Mouse (Mus musculus): Measurements from ENCODE around the gene Ahctf1. TPM values are rescaled to one million over a fixed set of nuclear protein-coding genes. Genes with fewer than 3 reads are reported as not detected.

The Ahctf1 gene
- polyA plus RNA-seq, 1 experiment from 2014 or later, result 54.6 TPM

DNA sequence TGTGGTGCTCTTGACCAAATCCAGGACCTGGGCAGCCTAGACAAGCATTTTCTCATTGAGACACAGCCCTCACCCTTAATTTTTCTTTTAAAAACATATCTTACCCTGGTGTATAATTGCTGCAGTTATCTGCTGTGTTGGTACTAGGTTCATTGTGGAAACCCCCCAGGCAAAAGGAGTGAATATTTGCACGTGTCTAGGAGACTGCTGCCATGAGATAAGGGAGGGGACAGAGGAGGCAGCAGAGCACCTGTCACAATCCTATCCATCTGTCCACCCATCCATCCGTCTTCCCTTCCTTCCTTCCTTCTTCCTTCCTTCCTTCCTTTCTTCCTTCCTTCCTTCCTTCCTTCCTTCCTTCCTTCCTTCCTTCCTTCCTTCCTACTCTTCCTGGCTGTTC, 9.9 kb upstream of the Ahctf1 start:
- no peaks in the 10 kb centered on the region for H3K36me3 ChIP-seq (ENCODE audit: control insufficient read depth, insufficient read depth, low read length)
- no peak overlapping the region for H3K4me2 ChIP-seq
- H3K4me3 ChIP-seq (ENCODE audit: low read depth, low read length), result no peak overlapping the region
- ATAC-seq (replicated peaks; ENCODE audit: low FRiP score) (peak; percentile 88), DNase-seq (ENCODE audit: low spot score) (no peak)
- no peaks in the 10 kb centered on the region for H3K9me3 ChIP-seq (ENCODE audit: control insufficient read depth, low read length)
- peaks cover 14% of the 10 kb centered on the region for H3K4me1 ChIP-seq (replicated peaks; ENCODE audit: control insufficient read depth, insufficient read depth, low read length)
- WGBS, result 18% methylated on average over 2 of the region's 2 CpGs
- no peak overlapping the region for H3K9ac ChIP-seq (ENCODE audit: low read depth, low read length)
- no peaks in the 10 kb centered on the region for H3K27me3 ChIP-seq (replicated peaks; ENCODE audit: control insufficient read depth, insufficient read depth, low read length)
- no peak overlapping the region for H3K27ac ChIP-seq (ENCODE audit: low read depth, low read length)

DNA sequence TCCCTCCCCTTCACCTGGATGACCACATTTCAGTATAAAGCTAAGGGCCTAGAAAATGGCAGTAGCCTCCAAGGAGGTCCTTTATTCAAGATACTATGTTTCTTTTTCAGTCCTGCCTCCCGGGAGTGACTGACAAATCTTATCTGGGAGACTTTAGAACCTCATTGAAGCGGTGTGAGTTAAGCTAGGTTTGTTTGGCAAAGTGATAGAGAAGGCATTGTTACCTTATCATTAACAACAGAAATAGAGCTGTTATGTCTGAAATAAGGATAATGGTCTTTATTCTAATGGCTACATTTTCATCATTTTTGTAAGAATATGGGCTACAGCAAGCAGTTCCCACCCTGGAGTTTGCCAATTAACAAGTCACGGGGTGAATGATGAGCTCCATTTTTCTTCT, 4.8 kb upstream of the Ahctf1 start:
- no peaks in the 10 kb centered on the region for H3K27me3 ChIP-seq (replicated peaks; ENCODE audit: control insufficient read depth, insufficient read depth, low read length)
- peaks cover 33% of the 10 kb centered on the region for H3K4me1 ChIP-seq (replicated peaks; ENCODE audit: control insufficient read depth, insufficient read depth, low read length)
- no peak overlapping the region for H3K9ac ChIP-seq (ENCODE audit: low read depth, low read length)
- no peak overlapping the region for H3K4me3 ChIP-seq (ENCODE audit: low read depth, low read length)
- ATAC-seq (replicated peaks; ENCODE audit: low FRiP score) (no peak), DNase-seq (ENCODE audit: low spot score) (no peak)
- H3K27ac ChIP-seq (ENCODE audit: low read depth, low read length), result peak overlapping the region; percentile 71
- WGBS, result 35% methylated on average over 3 of the region's 3 CpGs
- H3K36me3 ChIP-seq (ENCODE audit: control insufficient read depth, insufficient read depth, low read length), result no peaks in the 10 kb centered on the region
- H3K9me3 ChIP-seq (ENCODE audit: control insufficient read depth, low read length), result no peaks in the 10 kb centered on the region
- H3K4me2 ChIP-seq, result peak overlapping the region; percentile 12; the same call in 1 of the 2 replicates

DNA sequence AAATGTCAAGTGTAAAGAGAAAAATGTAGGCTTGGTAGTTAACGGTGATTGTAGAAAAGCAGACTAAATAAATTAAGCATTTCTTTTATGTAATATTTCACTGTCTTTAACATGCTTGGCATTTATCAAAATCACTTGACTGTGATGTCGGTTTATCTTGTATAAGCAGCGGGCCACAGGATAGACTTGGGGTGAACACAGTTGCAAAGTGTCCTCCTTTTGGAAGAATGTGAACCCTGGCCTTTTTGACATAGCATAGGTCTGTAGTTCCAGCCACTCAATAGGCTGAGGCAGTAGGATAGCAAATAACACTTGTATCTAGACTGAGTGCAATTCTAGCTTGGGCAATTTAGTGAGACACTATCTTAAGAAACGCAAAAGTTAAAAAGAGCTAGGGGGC, 4.0 kb upstream of the Ahctf1 start:
- H3K4me2 ChIP-seq, result peak overlapping the region; percentile 5; the same call in 1 of the 2 replicates

DNA sequence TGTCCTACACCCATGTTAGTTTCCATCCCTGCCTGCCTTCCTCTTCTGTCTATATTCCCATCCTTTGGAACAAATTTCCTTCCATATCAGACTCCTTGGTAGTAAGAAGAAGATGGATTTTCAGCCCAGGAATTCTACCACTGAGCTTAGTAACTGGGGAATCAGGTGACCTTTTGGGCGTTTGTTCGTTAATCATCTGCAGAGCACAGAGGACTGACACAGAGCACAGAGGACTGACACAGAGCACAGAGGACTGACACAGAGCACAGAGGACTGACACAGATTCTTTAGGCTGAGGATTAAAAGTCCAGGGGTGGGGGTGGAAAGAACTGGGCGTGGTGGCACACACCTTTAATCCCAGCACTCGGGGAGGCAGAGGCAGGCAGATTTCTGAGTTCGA, 2.3 kb upstream of the Ahctf1 start:
- H3K9me3 ChIP-seq (ENCODE audit: control insufficient read depth, low read length), result no peaks in the 10 kb centered on the region
- ATAC-seq (replicated peaks; ENCODE audit: low FRiP score) (no peak), DNase-seq (ENCODE audit: low spot score) (no peak)
- no peak overlapping the region for H3K27ac ChIP-seq (ENCODE audit: low read depth, low read length)
- H3K27me3 ChIP-seq (replicated peaks; ENCODE audit: control insufficient read depth, insufficient read depth, low read length), result no peaks in the 10 kb centered on the region
- no peak overlapping the region for H3K9ac ChIP-seq (ENCODE audit: low read depth, low read length)
- H3K4me1 ChIP-seq (replicated peaks; ENCODE audit: control insufficient read depth, insufficient read depth, low read length), result peaks cover 35% of the 10 kb centered on the region
- no peak overlapping the region for H3K4me3 ChIP-seq (ENCODE audit: low read depth, low read length)
- H3K36me3 ChIP-seq (ENCODE audit: control insufficient read depth, insufficient read depth, low read length), result no peaks in the 10 kb centered on the region
- WGBS, result 76% methylated on average over 5 of the region's 5 CpGs
- no peak overlapping the region for H3K4me2 ChIP-seq

More for the DNA sequence above, 4.0 kb upstream of the Ahctf1 start:
- Histone ChIP-seq H3K27ac (ENCODE audit: low read depth, low read length) (peak overlapping the region; percentile 71), H3K4me3 (ENCODE audit: low read depth, low read length) (no peak overlapping the region), H3K9me3 (ENCODE audit: control insufficient read depth, low read length) (no peaks in the 10 kb centered on the region), H3K9ac (ENCODE audit: low read depth, low read length) (no peak overlapping the region), H3K4me1 (replicated peaks; ENCODE audit: control insufficient read depth, insufficient read depth, low read length) (peaks cover 27% of the 10 kb centered on the region), H3K27me3 (replicated peaks; ENCODE audit: control insufficient read depth, insufficient read depth, low read length) (no peaks in the 10 kb centered on the region), H3K36me3 (ENCODE audit: control insufficient read depth, insufficient read depth, low read length) (no peaks in the 10 kb centered on the region)
- WGBS, result 64% methylated on average over 4 of the region's 4 CpGs
- DNase-seq (ENCODE audit: low spot score) (no peak), ATAC-seq (replicated peaks; ENCODE audit: low FRiP score) (no peak)

GRCm38 (mm10) chr1:179804140-179804881, 831 bp upstream of the Ahctf1 start:
- no peaks in the 10 kb centered on the region for H3K27me3 ChIP-seq (replicated peaks; ENCODE audit: control insufficient read depth, insufficient read depth, low read length)
- peak overlapping the region; percentile 98 for H3K9ac ChIP-seq (ENCODE audit: low read depth, low read length)
- no peak for ATAC-seq (replicated peaks; ENCODE audit: low FRiP score)
- peak overlapping the region; percentile 82 for H3K4me2 ChIP-seq
- H3K36me3 ChIP-seq (ENCODE audit: control insufficient read depth, insufficient read depth, low read length), result peaks cover 3% of the 10 kb centered on the region; the same call in 1 of the 2 replicates
- peaks cover 39% of the 10 kb centered on the region for H3K4me1 ChIP-seq (replicated peaks; ENCODE audit: control insufficient read depth, insufficient read depth, low read length)
- H3K9me3 ChIP-seq (ENCODE audit: control insufficient read depth, low read length), result no peaks in the 10 kb centered on the region
- H3K27ac ChIP-seq (ENCODE audit: low read depth, low read length), result peak overlapping the region; percentile 100
- WGBS, result 18% methylated on average over 11 of the region's 11 CpGs
- H3K4me3 ChIP-seq (ENCODE audit: low read depth, low read length), result peak overlapping the region; percentile 98
- DNase-seq (ENCODE audit: low spot score), result no peak

- no peaks in the 10 kb centered on the region for H3K9me3 ChIP-seq (ENCODE audit: control insufficient read depth, low read length)
- peak within 1 kb of the TSS; percentile 98 for H3K4me3 ChIP-seq (ENCODE audit: low read depth, low read length)
- peaks cover 14% of the 10 kb centered on the region for H3K36me3 ChIP-seq (ENCODE audit: control insufficient read depth, insufficient read depth, low read length)
- peak within 1 kb of the TSS; percentile 98 for H3K9ac ChIP-seq (ENCODE audit: low read depth, low read length)
- peak within 1 kb of the TSS; percentile 100 for H3K27ac ChIP-seq (ENCODE audit: low read depth, low read length)
- DNase-seq (ENCODE audit: low spot score) (peak; percentile 70), ATAC-seq (replicated peaks; ENCODE audit: low FRiP score) (peak; percentile 60)
- H3K27me3 ChIP-seq (replicated peaks; ENCODE audit: control insufficient read depth, insufficient read depth, low read length), result no peaks in the 10 kb centered on the region
- H3K4me1 ChIP-seq (replicated peaks; ENCODE audit: control insufficient read depth, insufficient read depth, low read length), result peaks cover 36% of the 10 kb centered on the region
- H3K4me2 ChIP-seq, result peak within 1 kb of the TSS; percentile 82
- WGBS, result under 1% methylated on average over 90 of the region's 94 CpGs
Measured at GRCm38 (mm10) chr1:179802610-179803512, 619 bp downstream of the Ahctf1 start, which contains the start of gene Gm10518. Gene Gm10518, plus strand, starts transcription at chr1:179803376.

GRCm38 (mm10) chr1:179798794-179799193, 4.7 kb downstream of the Ahctf1 start:
- Histone ChIP-seq H3K9me3 (ENCODE audit: control insufficient read depth, low read length) (no peaks in the 10 kb centered on the region), H3K27ac (ENCODE audit: low read depth, low read length) (no peak overlapping the region), H3K4me1 (replicated peaks; ENCODE audit: control insufficient read depth, insufficient read depth, low read length) (peaks cover 12% of the 10 kb centered on the region), H3K36me3 (ENCODE audit: control insufficient read depth, insufficient read depth, low read length) (peaks cover 42% of the 10 kb centered on the region), H3K4me2 (no peak overlapping the region), H3K27me3 (replicated peaks; ENCODE audit: control insufficient read depth, insufficient read depth, low read length) (no peaks in the 10 kb centered on the region), H3K9ac (ENCODE audit: low read depth, low read length) (no peak overlapping the region), H3K4me3 (ENCODE audit: low read depth, low read length) (no peak overlapping the region)
- no peak for DNase-seq (ENCODE audit: low spot score)
- no peak for ATAC-seq (replicated peaks; ENCODE audit: low FRiP score)

GRCm38 (mm10) chr1:179787281-179787680, 16.2 kb downstream of the Ahctf1 start:
- H3K4me3 ChIP-seq (ENCODE audit: low read depth, low read length), result no peak overlapping the region
- no peak for DNase-seq (ENCODE audit: low spot score)
- 64% methylated on average over 4 of the region's 4 CpGs for WGBS

More at GRCm38 (mm10) chr1:179787281-179787680, 16.2 kb downstream of the Ahctf1 start:
- Histone ChIP-seq H3K27me3 (replicated peaks; ENCODE audit: control insufficient read depth, insufficient read depth, low read length) (no peaks in the 10 kb centered on the region), H3K27ac (ENCODE audit: low read depth, low read length) (no peak overlapping the region), H3K4me2 (no peak overlapping the region), H3K9ac (ENCODE audit: low read depth, low read length) (no peak overlapping the region), H3K9me3 (ENCODE audit: control insufficient read depth, low read length) (no peaks in the 10 kb centered on the region), H3K36me3 (ENCODE audit: control insufficient read depth, insufficient read depth, low read length) (peaks cover 57% of the 10 kb centered on the region), H3K4me1 (replicated peaks; ENCODE audit: control insufficient read depth, insufficient read depth, low read length) (no peaks in the 10 kb centered on the region)
- ATAC-seq (replicated peaks; ENCODE audit: low FRiP score), result no peak

Data from liver, embryonic 11.5 days (tissue).